Mouse (Mus musculus): ENCODE measurements around the gene Mgrn1. TPM values are rescaled to one million over a fixed set of nuclear protein-coding genes. Genes with fewer than 3 reads are reported as not detected.

Gene Mgrn1
- total and polyA plus RNA-seq, 3 experiments = 8.4 to 25.0 TPM; not detected in 1

DNA sequence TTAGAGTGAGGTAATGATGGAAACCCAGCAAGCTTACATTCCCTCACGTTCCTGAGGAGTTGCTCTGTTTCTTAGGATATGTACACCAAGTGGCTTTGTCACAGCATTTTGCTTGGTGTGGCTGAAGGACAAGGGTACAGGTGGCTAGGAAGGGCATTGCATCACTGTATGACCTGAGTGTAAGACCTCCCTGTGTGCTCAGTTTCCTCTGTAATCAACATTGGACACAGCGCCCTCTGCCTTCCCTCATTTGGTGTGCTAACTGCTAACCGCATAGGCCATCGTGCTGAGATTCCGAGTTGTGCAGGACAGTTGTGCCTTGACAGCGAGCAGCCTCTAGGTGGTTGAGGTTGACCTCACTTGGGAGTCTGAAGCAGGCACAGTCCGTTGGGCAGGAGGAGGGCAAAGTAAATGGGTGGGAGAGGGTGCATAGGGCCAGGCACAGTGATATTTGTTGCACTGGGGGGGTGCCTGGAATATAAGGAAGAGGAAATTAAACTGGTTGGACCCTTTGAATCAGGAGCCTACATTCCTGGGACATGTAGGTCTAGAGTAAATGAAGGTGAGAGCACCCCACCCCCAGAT lies 11.2 kb downstream of the Mgrn1 start:
- Histone ChIP-seq H3K36me3 (ENCODE audit: control insufficient read depth in 1 of 2, insufficient read depth in 2 of 2, low read length in 2 of 2) (peaks cover 0 to 15% of the 10 kb centered on the region in 2 experiments; a peak in 3 of 4 replicates), H3K4me3 (ENCODE audit: control insufficient read depth in 1 of 2, insufficient read depth in 1 of 2, low read depth in 2 of 2, low read length in 2 of 2) (no peak overlapping the region), H3K4me1 (ENCODE audit: control insufficient read depth in 1 of 2, insufficient read depth in 2 of 2, low read length in 2 of 2) (peaks cover 10 to 19% of the 10 kb centered on the region in 2 experiments), H3K9me3 (replicated peaks; ENCODE audit: insufficient read depth, low read length) (no peaks in the 10 kb centered on the region), H3K27me3 (ENCODE audit: control insufficient read depth in 1 of 2, insufficient read depth in 2 of 2, low read length in 2 of 2) (no peaks in the 10 kb centered on the region), H3K27ac (ENCODE audit: control insufficient read depth, low read depth, low read length) (no peak overlapping the region), H3K79me2 (ENCODE audit: control insufficient read depth, insufficient read depth, low read length, poor library complexity) (no peaks in the 10 kb centered on the region), H3K9ac (ENCODE audit: control insufficient read depth, low read depth, low read length, poor library complexity, severe bottlenecking) (no peak overlapping the region)
- DNase-seq (ENCODE audit: low read depth, low spot score) = no peak
- TF ChIP-seq CTCF (IDR thresholded peaks at IDR 0.05 in 2 of 3, conservative IDR thresholded peaks at IDR 0.05 in 1 of 3; ENCODE audit: control insufficient read depth in 1 of 3, insufficient read depth in 1 of 3, low read depth in 2 of 3, low read length in 3 of 3, poor library complexity in 1 of 3, severe bottlenecking in 1 of 3) (peak in 2 of 3 experiments; percentile 17 to 20; a peak in 2 of 6 replicates), ZC3H11A (IDR thresholded peaks at IDR 0.05; ENCODE audit: low read depth, low read length) (no peak)

DNA sequence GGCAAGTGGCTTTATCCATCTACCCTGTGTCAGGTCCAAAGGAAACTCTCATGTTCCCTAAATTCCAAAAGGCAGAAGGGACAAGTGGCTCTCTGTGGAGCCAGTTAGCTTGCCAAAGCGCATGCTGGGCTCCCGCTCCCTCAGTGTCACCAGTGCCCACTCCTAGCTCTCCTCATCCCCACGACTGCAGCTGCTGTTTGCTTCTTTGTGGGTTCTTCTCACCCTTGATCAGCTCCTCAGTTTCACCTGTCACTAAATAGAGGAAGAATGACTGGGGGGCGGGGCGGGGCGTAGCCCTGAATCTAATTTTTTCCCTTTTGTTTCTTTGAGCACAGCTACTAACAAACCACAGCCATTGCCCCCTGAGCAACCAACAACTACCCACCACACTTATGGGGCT lies 12.8 kb downstream of the Mgrn1 start:
- Histone ChIP-seq H3K79me2 (ENCODE audit: control insufficient read depth, insufficient read depth, low read length, poor library complexity) (no peaks in the 10 kb centered on the region), H3K27me3 (ENCODE audit: control insufficient read depth in 1 of 2, insufficient read depth in 2 of 2, low read length in 2 of 2) (no peaks in the 10 kb centered on the region), H3K36me3 (ENCODE audit: control insufficient read depth in 1 of 2, insufficient read depth in 2 of 2, low read length in 2 of 2) (peaks cover 0 to 15% of the 10 kb centered on the region in 2 experiments; a peak in 3 of 4 replicates), H3K27ac (ENCODE audit: control insufficient read depth, low read depth, low read length) (no peak overlapping the region), H3K9ac (ENCODE audit: control insufficient read depth, low read depth, low read length, poor library complexity, severe bottlenecking) (no peak overlapping the region), H3K9me3 (replicated peaks; ENCODE audit: insufficient read depth, low read length) (no peaks in the 10 kb centered on the region), H3K4me1 (ENCODE audit: control insufficient read depth in 1 of 2, insufficient read depth in 2 of 2, low read length in 2 of 2) (peaks cover 10 to 19% of the 10 kb centered on the region in 2 experiments), H3K4me3 (ENCODE audit: control insufficient read depth in 1 of 2, insufficient read depth in 1 of 2, low read depth in 2 of 2, low read length in 2 of 2) (no peak overlapping the region)
- no peak for DNase-seq (ENCODE audit: low read depth, low spot score)
- TF ChIP-seq TAL1 (IDR thresholded peaks at IDR 0.05; ENCODE audit: low read length) (no peak), SMC3 (IDR thresholded peaks at IDR 0.05; ENCODE audit: low read depth, low read length) (no peak)

DNA sequence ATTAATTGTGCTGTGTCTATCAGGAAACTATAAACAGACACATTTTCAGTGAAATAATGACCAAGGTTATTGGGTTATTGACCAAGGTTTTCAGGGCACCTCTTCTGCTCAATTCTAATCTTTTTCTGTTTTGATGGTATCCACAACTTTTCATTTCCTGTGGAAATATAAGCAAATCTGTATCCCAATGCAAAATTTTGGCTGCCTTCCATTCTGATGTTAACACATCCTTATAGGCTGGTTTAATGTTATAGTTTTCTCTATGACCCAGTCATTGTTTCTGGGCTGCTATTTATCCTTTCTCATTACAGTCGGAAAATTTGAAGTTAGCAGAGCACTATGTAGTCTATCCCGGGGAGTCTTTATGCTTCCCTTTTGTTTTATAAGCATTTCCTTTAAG lies 13.7 kb downstream of the Mgrn1 start:
- peaks cover 0 to 15% of the 10 kb centered on the region in 2 experiments; a peak in 3 of 4 replicates for H3K36me3 ChIP-seq (ENCODE audit: control insufficient read depth in 1 of 2, insufficient read depth in 2 of 2, low read length in 2 of 2)
- no peak overlapping the region for H3K9ac ChIP-seq (ENCODE audit: control insufficient read depth, low read depth, low read length, poor library complexity, severe bottlenecking)
- no peak overlapping the region for H3K4me3 ChIP-seq (ENCODE audit: control insufficient read depth in 1 of 2, insufficient read depth in 1 of 2, low read depth in 2 of 2, low read length in 2 of 2)
- H3K9me3 ChIP-seq (replicated peaks; ENCODE audit: insufficient read depth, low read length) = no peaks in the 10 kb centered on the region
- no peak overlapping the region for H3K27ac ChIP-seq (ENCODE audit: control insufficient read depth, low read depth, low read length)
- no peak for DNase-seq (ENCODE audit: low read depth, low spot score)
- H3K79me2 ChIP-seq (ENCODE audit: control insufficient read depth, insufficient read depth, low read length, poor library complexity) = no peaks in the 10 kb centered on the region
- peaks cover 10 to 19% of the 10 kb centered on the region in 2 experiments for H3K4me1 ChIP-seq (ENCODE audit: control insufficient read depth in 1 of 2, insufficient read depth in 2 of 2, low read length in 2 of 2)
- H3K27me3 ChIP-seq (ENCODE audit: control insufficient read depth in 1 of 2, insufficient read depth in 2 of 2, low read length in 2 of 2) = no peaks in the 10 kb centered on the region
- no peak for TF ChIP-seq ZNF384 (IDR thresholded peaks at IDR 0.05; ENCODE audit: low read depth, low read length)
- TF ChIP-seq CHD2 (IDR thresholded peaks at IDR 0.05; ENCODE audit: low read length) = no peak
- no peak for TF ChIP-seq USF2 (IDR thresholded peaks at IDR 0.05; ENCODE audit: borderline replicate concordance in 1 of 2, insufficient read depth in 1 of 2, low read depth in 1 of 2, low read length in 2 of 2)
- no peak for TF ChIP-seq SMC3 (IDR thresholded peaks at IDR 0.05; ENCODE audit: low read depth, low read length)
- TF ChIP-seq NRF1 (IDR thresholded peaks at IDR 0.05; ENCODE audit: insufficient read depth, low read depth, low read length, poor library complexity, severe bottlenecking) = no peak
- no peak for TF ChIP-seq RCOR1 (IDR thresholded peaks at IDR 0.05; ENCODE audit: low read depth, low read length)
- no peak for TF ChIP-seq KAT2A (conservative IDR thresholded peaks at IDR 0.05; ENCODE audit: low read depth, low read length)
- no peak for TF ChIP-seq BHLHE40 (IDR thresholded peaks at IDR 0.05; ENCODE audit: borderline replicate concordance, low read depth, low read length)
- no peak for TF ChIP-seq SIN3A (IDR thresholded peaks at IDR 0.05; ENCODE audit: low read length)
- TF ChIP-seq HCFC1 (IDR thresholded peaks at IDR 0.05; ENCODE audit: low read depth, low read length) = no peak
- TF ChIP-seq TBP (IDR thresholded peaks at IDR 0.05; ENCODE audit: low read depth, low read length) = no peak
- TF ChIP-seq ZMIZ1 (IDR thresholded peaks at IDR 0.05; ENCODE audit: low read depth, low read length) = no peak
